Mouse (Mus musculus) hindbrain, embryonic 13.5 days (tissue): Measurements from ENCODE around the gene Hs3st3b1. TPM values are rescaled to one million over a fixed set of nuclear protein-coding genes. Genes with fewer than 3 reads are reported as not detected.

Source experiments
- ATAC-seq: fragments of 200-750 bp; cut with Nextera tagmentation; 2 replicates; pipeline ENCODE4 v1.8.0; 2017; ENCODE audit warnings: moderate TSS enrichment; ENCODE audit not compliant: low FRiP score
- H3K27ac ChIP-seq: fragments of 300-500 bp; sonication (generic); 2 replicates; pipeline ENCODE4 v1.5.1; 2015; ENCODE audit warnings: inconsistent platforms, mild to moderate bottlenecking, moderate library complexity
- H3K27me3 ChIP-seq: fragments of 300-500 bp; sonication (generic); 2 replicates; pipeline ENCODE4 v1.6.1; 2015; ENCODE audit warnings: mild to moderate bottlenecking, inconsistent platforms
- H3K36me3 ChIP-seq: fragments of 300-500 bp; sonication (generic); 2 replicates; pipeline ENCODE4 v1.6.1; 2015; ENCODE audit warnings: mild to moderate bottlenecking, inconsistent platforms
- H3K4me1 ChIP-seq: fragments of 300-500 bp; sonication (generic); replicated peaks from 2 replicates; pipeline ENCODE4 v1.6.1; 2015; ENCODE audit warnings: inconsistent platforms
- H3K4me2 ChIP-seq: fragments of 300-500 bp; sonication (generic); 2 replicates; pipeline ENCODE4 v1.6.1; 2015; ENCODE audit warnings: inconsistent platforms, mild to moderate bottlenecking, moderate library complexity
- H3K4me3 ChIP-seq: fragments of 300-500 bp; sonication (generic); 2 replicates; pipeline ENCODE4 v1.5.1; 2015; ENCODE audit warnings: mild to moderate bottlenecking, inconsistent platforms
- H3K9ac ChIP-seq: fragments of 300-500 bp; sonication (generic); 2 replicates; pipeline ENCODE4 v1.6.1; 2015; ENCODE audit warnings: mild to moderate bottlenecking, inconsistent platforms
- H3K9me3 ChIP-seq: fragments of 300-500 bp; sonication (generic); 2 replicates; pipeline ENCODE4 v1.6.1; 2016; ENCODE audit warnings: inconsistent platforms
- WGBS: fragments of 180-500 bp; shearing (Covaris S2); methylation state at CpG from one replicate; pipeline ENCODE4 v1.1.7; 2015; 5-methylcytosine and 5-hydroxymethylcytosine counted together
- polyA plus RNA-seq: library from polyadenylated mRNA; unstranded; fragments of >200 nt; fragmentation: Nextera tagmentation; extraction: Ambion mirVana; gene quantifications from 2 replicates; pipeline ENCODE4 v1.2.1, GENCODE M21; 2015

The Hs3st3b1 gene
- polyA plus RNA-seq, 1 experiment from 2014 or later, result 7.5 TPM

- H3K27ac ChIP-seq, result no peak overlapping the region
- no peaks in the 10 kb centered on the region for H3K36me3 ChIP-seq
- H3K9me3 ChIP-seq, result no peaks in the 10 kb centered on the region
- no peak for ATAC-seq
- WGBS, result 24% methylated on average over 1 of the region's 1 CpGs
- no peaks in the 10 kb centered on the region for H3K4me1 ChIP-seq
- no peak overlapping the region for H3K9ac ChIP-seq
- H3K4me2 ChIP-seq, result no peak overlapping the region
- 0 out of 2 replicates have a peak, but pooled peaks cover 4% of the 10 kb centered on the region for H3K27me3 ChIP-seq
- no peak overlapping the region for H3K4me3 ChIP-seq
Measured at GRCm38 (mm10) chr11:63861982-63862381, 60.1 kb downstream of the Hs3st3b1 start.

DNA sequence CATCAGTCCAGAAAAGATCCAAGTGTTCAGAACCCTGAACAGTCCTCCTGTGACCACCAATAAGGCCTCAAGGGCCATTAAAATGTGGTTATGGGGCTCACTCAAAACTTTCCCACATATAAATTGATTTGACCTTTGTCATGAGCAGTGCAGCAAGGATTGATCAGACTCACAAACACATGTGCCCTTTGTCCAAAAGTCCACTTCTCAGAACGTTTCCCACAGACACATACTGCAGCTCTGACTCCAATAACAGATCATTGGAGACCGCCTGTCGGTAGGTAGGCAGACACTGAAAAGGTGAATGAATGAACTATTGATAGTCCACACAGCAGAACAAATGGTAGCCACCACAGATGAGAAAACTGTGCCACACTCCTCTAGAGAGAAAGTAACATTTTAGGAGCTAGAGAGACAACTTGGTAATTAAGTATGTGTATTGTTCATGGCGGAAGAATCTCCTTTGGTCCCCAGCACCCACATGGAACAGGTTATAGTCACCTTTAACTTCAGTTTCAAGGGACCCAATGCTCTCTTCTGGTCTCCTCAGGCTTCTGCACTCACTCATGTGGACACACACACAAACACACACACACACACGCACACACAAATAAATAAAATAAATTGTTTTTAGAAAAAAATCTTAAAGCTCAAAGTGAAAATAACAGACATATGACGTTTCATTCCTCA is 70.9 kb downstream of the Hs3st3b1 start:
- Histone ChIP-seq H3K4me1 (no peaks in the 10 kb centered on the region), H3K4me2 (no peak overlapping the region), H3K36me3 (no peaks in the 10 kb centered on the region), H3K27ac (no peak overlapping the region), H3K9ac (no peak overlapping the region), H3K4me3 (no peak overlapping the region), H3K27me3 (no peaks in the 10 kb centered on the region), H3K9me3 (no peaks in the 10 kb centered on the region)
- WGBS, result 83% methylated on average over 6 of the region's 6 CpGs
- ATAC-seq, result no peak

DNA sequence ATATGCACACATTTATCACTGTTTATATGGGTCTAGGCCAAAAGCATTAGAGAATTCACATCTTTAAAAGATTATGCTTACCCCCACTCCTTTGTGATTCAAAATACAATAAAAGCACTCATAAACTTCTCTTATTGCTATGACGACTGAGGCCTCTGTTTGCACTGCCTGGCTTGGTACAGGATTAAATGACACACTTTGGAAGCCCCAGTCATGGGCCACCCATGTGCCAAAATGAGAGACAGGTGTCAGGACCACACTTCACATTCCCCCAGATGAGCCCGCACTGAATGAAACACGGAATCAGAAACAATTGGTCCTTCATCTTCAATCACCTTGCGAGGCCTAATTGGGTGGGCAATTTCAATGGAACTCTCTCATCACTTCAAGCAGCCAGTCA is 71.8 kb downstream of the Hs3st3b1 start:
- ATAC-seq, result no peak
- Histone ChIP-seq H3K9me3 (no peaks in the 10 kb centered on the region), H3K4me1 (no peaks in the 10 kb centered on the region), H3K36me3 (no peaks in the 10 kb centered on the region), H3K4me2 (no peak overlapping the region), H3K9ac (no peak overlapping the region), H3K4me3 (no peak overlapping the region), H3K27ac (no peak overlapping the region), H3K27me3 (no peaks in the 10 kb centered on the region)
- WGBS, result 81% methylated on average over 4 of the region's 4 CpGs

DNA sequence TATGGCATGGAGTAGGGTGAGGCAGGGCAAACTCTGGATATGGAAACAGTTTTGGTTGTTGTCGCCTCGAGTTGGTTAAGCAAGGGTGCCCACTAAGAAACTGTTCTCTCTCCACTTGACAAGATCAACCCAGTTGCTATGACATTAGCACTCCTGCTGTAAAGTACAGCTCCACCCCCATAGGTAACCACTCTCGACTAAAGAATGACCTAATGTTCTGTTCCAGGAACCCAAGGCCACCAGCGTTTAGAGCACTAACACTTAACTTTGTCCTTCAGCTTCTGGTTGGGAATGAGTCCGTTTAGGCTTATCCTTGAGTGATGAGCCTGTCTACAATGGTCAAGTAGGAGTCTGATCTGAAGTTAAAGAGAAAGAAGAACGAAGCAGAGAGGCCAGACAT is 76.7 kb downstream of the Hs3st3b1 start:
- Histone ChIP-seq H3K36me3 (no peaks in the 10 kb centered on the region), H3K4me2 (no peak overlapping the region), H3K9me3 (no peaks in the 10 kb centered on the region), H3K27me3 (no peaks in the 10 kb centered on the region), H3K9ac (no peak overlapping the region), H3K4me3 (no peak overlapping the region), H3K27ac (no peak overlapping the region), H3K4me1 (peaks cover 7% of the 10 kb centered on the region)
- no CpG with 5 or more reads among the region's 6 CpGs for WGBS
- no peak for ATAC-seq

GRCm38 (mm10) chr11:63844701-63845100 is 77.4 kb downstream of the Hs3st3b1 start:
- H3K27me3 ChIP-seq, result no peaks in the 10 kb centered on the region
- H3K4me1 ChIP-seq, result peaks cover 7% of the 10 kb centered on the region
- ATAC-seq, result no peak
- H3K9me3 ChIP-seq, result no peaks in the 10 kb centered on the region
- 41% methylated on average over 8 of the region's 8 CpGs for WGBS
- no peak overlapping the region for H3K4me2 ChIP-seq
- H3K9ac ChIP-seq, result no peak overlapping the region
- H3K4me3 ChIP-seq, result no peak overlapping the region
- H3K36me3 ChIP-seq, result no peaks in the 10 kb centered on the region
- H3K27ac ChIP-seq, result no peak overlapping the region

DNA sequence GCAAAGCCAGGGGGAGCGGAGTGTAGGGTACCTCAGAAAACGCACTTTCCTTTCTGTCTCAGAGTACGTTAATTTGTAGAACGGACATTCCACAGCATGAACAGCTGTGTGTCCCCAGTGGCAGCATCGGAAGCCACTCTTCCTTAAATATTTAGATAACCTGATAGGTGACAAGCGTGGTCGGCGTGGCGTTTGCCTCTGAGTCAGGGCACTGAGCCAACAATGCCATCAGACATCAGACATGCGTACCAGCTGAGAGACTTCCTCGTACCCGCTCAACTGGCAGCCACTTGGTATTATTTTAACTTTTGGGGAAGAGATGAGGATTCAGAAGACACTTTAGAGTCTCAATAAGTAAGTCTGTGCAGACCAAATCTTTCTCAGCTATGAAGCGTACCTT is 84.6 kb downstream of the Hs3st3b1 start:
- ATAC-seq, result no peak
- no peak overlapping the region for H3K9ac ChIP-seq
- no peak overlapping the region for H3K27ac ChIP-seq
- WGBS, result 67% methylated on average over 13 of the region's 13 CpGs
- no peaks in the 10 kb centered on the region for H3K36me3 ChIP-seq
- no peaks in the 10 kb centered on the region for H3K27me3 ChIP-seq
- H3K4me1 ChIP-seq, result 0 out of 2 replicates have a peak, but pooled peaks cover 6% of the 10 kb centered on the region
- H3K4me2 ChIP-seq, result no peak overlapping the region
- no peaks in the 10 kb centered on the region for H3K9me3 ChIP-seq
- H3K4me3 ChIP-seq, result no peak overlapping the region

Other genes starting within 250 kb of the Hs3st3b1 start
- gene Cox10, start 157.2 kb upstream of the Hs3st3b1 start, polyA plus RNA-seq, result 22.6 and 23.9 TPM in 2 replicates